Mouse (Mus musculus) forebrain, embryonic 11.5 days (tissue): ENCODE data around the gene Slc35f5. TPM values are rescaled to one million over a fixed set of nuclear protein-coding genes. Genes with fewer than 3 reads are reported as not detected.
A peak's percentile ranks its signal among the peaks of the same experiment; 100 is the strongest.
"Not testable (repeated sequence)": the region's sequence is repeated elsewhere in the genome, so short reads cannot be mapped to it uniquely, and the experiment has no call there.

Source experiments
- ATAC-seq: fragments of 200-750 bp; cut with Nextera tagmentation; replicated peaks from 2 replicates; pipeline ENCODE4 v1.8.0; 2017; ENCODE audit warnings: moderate TSS enrichment; ENCODE audit not compliant: low FRiP score
- DNase-seq: peaks from one replicate; pipeline ENCODE4 v3.0.0-alpha.2; 2017; ENCODE audit warnings: low spot score
- H3K27ac ChIP-seq: fragments of 300-500 bp; sonication (generic); 2 replicates; pipeline ENCODE4 v1.5.1; 2014; ENCODE audit warnings: low read depth, low read length
- H3K27me3 ChIP-seq: fragments of 300-500 bp; sonication (generic); 2 replicates; pipeline ENCODE4 v1.6.1; 2014; ENCODE audit warnings: mild to moderate bottlenecking, low read length, mixed read lengths; ENCODE audit not compliant: control insufficient read depth, insufficient read depth
- H3K36me3 ChIP-seq: fragments of 300-500 bp; sonication (generic); 2 replicates; pipeline ENCODE4 v1.6.1; 2014; ENCODE audit warnings: mild to moderate bottlenecking, low read length, moderate library complexity, mixed read lengths; ENCODE audit not compliant: control insufficient read depth, insufficient read depth
- H3K4me1 ChIP-seq: fragments of 300-500 bp; sonication (generic); replicated peaks from 2 replicates; pipeline ENCODE4 v1.6.1; 2014; ENCODE audit warnings: low read length, mixed read lengths; ENCODE audit not compliant: control insufficient read depth, insufficient read depth
- H3K4me2 ChIP-seq: fragments of 300-500 bp; sonication (generic); 2 replicates; pipeline ENCODE4 v1.6.1; 2014; ENCODE audit warnings: low read depth, mild to moderate bottlenecking, low read length, moderate library complexity, mixed read lengths; ENCODE audit not compliant: severe bottlenecking
- H3K4me3 ChIP-seq: fragments of 300-500 bp; sonication (generic); 2 replicates; pipeline ENCODE4 v1.5.1; 2014; ENCODE audit warnings: low read depth, low read length
- H3K9ac ChIP-seq: fragments of 300-500 bp; sonication (generic); 2 replicates; pipeline ENCODE4 v1.6.1; 2014; ENCODE audit warnings: low read length
- H3K9me3 ChIP-seq: fragments of 300-500 bp; sonication (generic); 2 replicates; pipeline ENCODE4 v1.6.1; 2016; ENCODE audit warnings: low read length, mixed read lengths; ENCODE audit not compliant: control insufficient read depth
- WGBS: fragments of 180-500 bp; shearing (Covaris S2); extraction: QIAGEN DNeasy Blood & Tissue Kit; methylation state at CpG from one replicate; pipeline ENCODE4 v1.1.7; 2014; 5-methylcytosine and 5-hydroxymethylcytosine counted together
- polyA plus RNA-seq: library from polyadenylated mRNA; unstranded; fragments of >200 nt; fragmentation: Nextera tagmentation; extraction: Ambion mirVana; gene quantifications from 2 replicates; pipeline ENCODE4 v1.2.1, GENCODE M21; 2014

Gene Slc35f5
- polyA plus RNA-seq, result 20.3 and 24.3 TPM in 2 replicates

- ATAC-seq (peak; percentile 96), DNase-seq (peak; percentile 97)
- WGBS, result 1% methylated on average over 61 of the region's 61 CpGs
- H3K9me3 ChIP-seq, result no peaks in the 10 kb centered on the region
- no peaks in the 10 kb centered on the region; the same call in 1 of the 2 replicates for H3K4me1 ChIP-seq
- H3K27ac ChIP-seq, result peak within 1 kb of the TSS; percentile 74
- H3K4me2 ChIP-seq, result peak within 1 kb of the TSS; percentile 80
- peak within 1 kb of the TSS; percentile 57 for H3K4me3 ChIP-seq
- no peaks in the 10 kb centered on the region for H3K27me3 ChIP-seq
- peak within 1 kb of the TSS; percentile 74 for H3K9ac ChIP-seq
- H3K36me3 ChIP-seq, result no peaks in the 10 kb centered on the region
Measured at GRCm38 (mm10) chr1:125560259-125561192, at the start of gene Slc35f5. Slc35f5 (plus strand) TSS chr1:125560595.

DNA sequence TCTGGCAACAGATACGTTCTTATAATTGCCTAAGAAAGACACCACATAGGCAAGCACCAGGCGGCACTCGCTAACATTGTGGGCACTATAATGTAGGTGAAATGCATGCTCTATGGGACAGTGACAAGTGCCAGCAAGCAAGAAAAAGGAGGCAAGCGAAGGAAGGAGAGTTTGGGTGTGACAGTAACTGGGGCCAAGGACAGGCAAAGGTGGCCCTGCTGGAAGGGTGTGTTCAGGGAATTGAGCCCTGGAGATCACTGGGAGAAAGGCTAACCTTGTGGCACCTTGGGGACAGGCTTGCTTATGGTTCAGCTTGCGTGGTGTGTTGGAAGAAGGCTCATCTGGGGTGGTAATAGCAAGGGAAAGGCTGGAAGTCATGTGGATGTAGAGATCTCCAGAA, 45.7 kb upstream of the Slc35f5 start:
- 87% methylated on average over 5 of the region's 5 CpGs for WGBS
- ATAC-seq, result no peak

GRCm38 (mm10) chr1:125516910-125517659, 43.3 kb upstream of the Slc35f5 start:
- no peaks in the 10 kb centered on the region for H3K4me1 ChIP-seq
- H3K4me3 ChIP-seq, result no peak overlapping the region
- H3K36me3 ChIP-seq, result no peaks in the 10 kb centered on the region
- no peak for ATAC-seq
- H3K4me2 ChIP-seq, result no peak overlapping the region
- H3K27me3 ChIP-seq, result no peaks in the 10 kb centered on the region
- no peak overlapping the region for H3K27ac ChIP-seq
- H3K9ac ChIP-seq, result no peak overlapping the region
- DNase-seq, result no peak
- WGBS, result 80% methylated on average over 7 of the region's 7 CpGs
- H3K9me3 ChIP-seq, result no peaks in the 10 kb centered on the region

More for the DNA sequence above, 45.7 kb upstream of the Slc35f5 start:
- no peaks in the 10 kb centered on the region for H3K27me3 ChIP-seq
- DNase-seq, result no peak
- H3K9ac ChIP-seq, result no peak overlapping the region
- no peak overlapping the region for H3K4me2 ChIP-seq
- no peaks in the 10 kb centered on the region for H3K9me3 ChIP-seq
- no peaks in the 10 kb centered on the region for H3K4me1 ChIP-seq
- no peaks in the 10 kb centered on the region for H3K36me3 ChIP-seq
- H3K4me3 ChIP-seq, result no peak overlapping the region
- no peak overlapping the region for H3K27ac ChIP-seq

GRCm38 (mm10) chr1:125519107-125519611, 41.2 kb upstream of the Slc35f5 start:
- H3K36me3 ChIP-seq, result no peaks in the 10 kb centered on the region
- no peak overlapping the region for H3K4me3 ChIP-seq
- WGBS, result 62% methylated on average over 5 of the region's 5 CpGs
- H3K4me1 ChIP-seq, result no peaks in the 10 kb centered on the region
- H3K9ac ChIP-seq, result no peak overlapping the region
- DNase-seq, result no peak
- H3K4me2 ChIP-seq, result no peak overlapping the region
- H3K27ac ChIP-seq, result no peak overlapping the region
- H3K27me3 ChIP-seq, result no peaks in the 10 kb centered on the region
- no peak for ATAC-seq
- H3K9me3 ChIP-seq, result no peaks in the 10 kb centered on the region

- no peak for ATAC-seq
- H3K27me3 ChIP-seq, result no peaks in the 10 kb centered on the region
- WGBS, result 79% methylated on average over 7 of the region's 7 CpGs
Measured at GRCm38 (mm10) chr1:125525965-125526665, 34.3 kb upstream of the Slc35f5 start.

DNA sequence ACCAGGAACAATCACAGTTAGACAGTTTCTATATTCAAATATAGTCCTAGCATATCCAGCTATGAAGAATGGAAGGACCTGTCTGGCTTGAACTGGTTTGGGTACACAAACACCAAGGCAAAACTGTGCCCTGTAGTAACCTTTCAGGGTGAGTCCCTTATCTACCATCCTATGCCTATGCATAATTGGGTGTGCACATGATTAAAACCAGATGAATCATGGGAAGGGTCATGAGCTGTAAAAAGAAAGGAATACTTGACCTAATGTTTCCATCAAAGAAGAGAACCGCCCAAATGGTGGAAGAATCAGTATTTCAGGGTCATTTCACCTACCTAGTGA, 33.8 kb upstream of the Slc35f5 start:
- Histone ChIP-seq H3K36me3 (no peaks in the 10 kb centered on the region), H3K9me3 (no peaks in the 10 kb centered on the region), H3K4me2 (no peak overlapping the region), H3K4me3 (no peak overlapping the region), H3K27me3 (no peaks in the 10 kb centered on the region), H3K9ac (no peak overlapping the region), H3K27ac (no peak overlapping the region), H3K4me1 (no peaks in the 10 kb centered on the region)
- no peak for ATAC-seq
- DNase-seq, result no peak
- WGBS, result 90% methylated on average over 1 of the region's 1 CpGs

More at GRCm38 (mm10) chr1:125525965-125526665, 34.3 kb upstream of the Slc35f5 start:
- Histone ChIP-seq H3K36me3 (no peaks in the 10 kb centered on the region), H3K9me3 (no peaks in the 10 kb centered on the region), H3K4me2 (no peak overlapping the region), H3K4me1 (no peaks in the 10 kb centered on the region), H3K9ac (no peak overlapping the region), H3K4me3 (no peak overlapping the region), H3K27ac (no peak overlapping the region)
- DNase-seq, result no peak

DNA sequence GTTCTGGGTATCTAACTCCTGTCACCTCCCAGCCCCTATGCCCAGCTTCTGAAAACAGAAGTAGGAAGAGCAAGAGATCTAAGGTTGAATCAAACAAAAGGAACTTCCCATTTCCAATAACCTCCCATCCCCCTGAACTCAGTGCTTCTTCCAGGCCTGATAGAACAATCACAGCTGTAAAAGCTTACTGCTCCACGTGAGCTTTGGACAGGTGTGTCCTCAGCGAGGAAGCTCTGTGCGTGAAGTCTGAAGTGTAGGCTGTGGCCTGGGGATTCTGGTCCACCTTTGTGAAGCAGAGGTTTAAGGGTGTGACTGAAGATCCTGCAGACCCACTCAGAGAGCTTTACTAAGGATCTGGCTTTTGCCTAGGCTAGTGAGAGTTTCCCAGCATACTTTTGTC, 33.0 kb upstream of the Slc35f5 start:
- H3K36me3 ChIP-seq, result no peaks in the 10 kb centered on the region
- DNase-seq (no peak), ATAC-seq (no peak)
- no peak overlapping the region for H3K4me2 ChIP-seq
- H3K9ac ChIP-seq, result no peak overlapping the region
- WGBS, result 84% methylated on average over 3 of the region's 3 CpGs
- H3K27ac ChIP-seq, result no peak overlapping the region
- no peaks in the 10 kb centered on the region for H3K4me1 ChIP-seq
- no peaks in the 10 kb centered on the region for H3K27me3 ChIP-seq
- no peaks in the 10 kb centered on the region for H3K9me3 ChIP-seq
- H3K4me3 ChIP-seq, result no peak overlapping the region

- H3K27ac ChIP-seq, H3K36me3 ChIP-seq, H3K4me2 ChIP-seq, H3K9ac ChIP-seq, ATAC-seq, H3K27me3 ChIP-seq, H3K9me3 ChIP-seq, DNase-seq, H3K4me3 ChIP-seq, H3K4me1 ChIP-seq: not testable (repeated sequence)
- 58% methylated on average over 10 of the region's 10 CpGs for WGBS
Measured at GRCm38 (mm10) chr1:125533180-125533912, 27.0 kb upstream of the Slc35f5 start.
